In genomic region chr2:153484071-153484470, GRCm38 (mm10) we compare ENCODE assay signal across 14 mouse cellular contexts. TPM values are rescaled to one million over a fixed set of nuclear protein-coding genes. Genes with fewer than 3 reads are reported as not detected.
DNase-seq lines count a peak whose midpoint lies in the region; ATAC-seq and TF ChIP-seq lines count a peak whose summit lies in the region.
"Had no signal": no experiment of that assay in that cellular context is flagged by ENCODE, and none has a peak within 500 bp of the region (broad histone marks: within the 10 kb centered on the region; RNA-seq: fewer than 3 reads in every experiment).

No protein-coding gene starts in this region.

- intact Hi-C loops in heart, postnatal 36 days (cut with DNase I), result no loop called here

- no peak for TF ChIP-seq RAD21 in MEL (IDR thresholded peaks at IDR 0.05; ENCODE audit: low read depth, low read length)

- no peaks in the 10 kb centered on the region for H3K9me3 ChIP-seq in heart, embryonic 10.5 days
- H3K9me3 ChIP-seq in MEL (replicated peaks; ENCODE audit: insufficient read depth, low read length), result no peaks in the 10 kb centered on the region
- H3K9me3 ChIP-seq in forebrain, embryonic 15.5 days, result no peaks in the 10 kb centered on the region
- H3K9me3 ChIP-seq in liver, postnatal 0 days (ENCODE audit: low read length), result no peaks in the 10 kb centered on the region
- H3K9me3 ChIP-seq in intestine, postnatal 0 days (ENCODE audit: control insufficient read depth), result no peaks in the 10 kb centered on the region

- no peak for TF ChIP-seq EP300 in MEL (IDR thresholded peaks at IDR 0.05; ENCODE audit: low read depth in 1 of 2, low read length in 2 of 2)
- TF ChIP-seq EP300 in liver, postnatal 0 days (IDR thresholded peaks at IDR 0.05; ENCODE audit: low read depth), result no peak

- peaks cover 22% of the 10 kb centered on the region for H3K27me3 ChIP-seq in heart, embryonic 10.5 days (ENCODE audit: insufficient read depth, poor library complexity, severe bottlenecking)
- no peaks in the 10 kb centered on the region for H3K27me3 ChIP-seq in MEL (ENCODE audit: control insufficient read depth in 1 of 2, insufficient read depth in 2 of 2, low read length in 2 of 2)
- no peaks in the 10 kb centered on the region for H3K27me3 ChIP-seq in forebrain, embryonic 15.5 days
- H3K27me3 ChIP-seq in liver, postnatal 0 days (ENCODE audit: insufficient read depth, low read length), result no peaks in the 10 kb centered on the region
- H3K27me3 ChIP-seq in thymus, adult 2 months (ENCODE audit: control insufficient read depth, insufficient read depth, low read length), result no peaks in the 10 kb centered on the region
- H3K27me3 ChIP-seq in intestine, postnatal 0 days (replicated peaks; ENCODE audit: control insufficient read depth, insufficient read depth, low read length), result no peaks in the 10 kb centered on the region
- H3K27me3 ChIP-seq: Patski had no signal

- TF ChIP-seq POLR2A in MEL (IDR thresholded peaks at IDR 0.05; ENCODE audit: control insufficient read depth in 1 of 2, insufficient read depth in 1 of 2, low read depth in 1 of 2, low read length in 2 of 2, poor library complexity in 1 of 2), result no peak
- TF ChIP-seq POLR2A in thymus, adult 2 months (IDR thresholded peaks at IDR 0.05; ENCODE audit: control insufficient read depth, extremely low read depth, insufficient read depth, low read length, poor library complexity), result no peak

- H3K9ac ChIP-seq in MEL (ENCODE audit: control insufficient read depth, low read depth, low read length, poor library complexity, severe bottlenecking), result peak overlapping the region; percentile 40
- peak overlapping the region; percentile 35; the same call in 1 of the 2 replicates for H3K9ac ChIP-seq in forebrain, embryonic 15.5 days (replicated peaks)
- H3K9ac ChIP-seq in liver, postnatal 0 days (replicated peaks), result peak overlapping the region; percentile 23; the same call in 1 of the 2 replicates
- H3K9ac ChIP-seq in intestine, postnatal 0 days (ENCODE audit: low read depth, low read length), result no peak overlapping the region

- peak; percentile 64 for ATAC-seq in forebrain, embryonic 15.5 days (replicated peaks)
- ATAC-seq in liver, postnatal 0 days, result no peak
- ATAC-seq in intestine, postnatal 0 days, result no peak

- H3K36me3 ChIP-seq in heart, embryonic 10.5 days, result no peaks in the 10 kb centered on the region
- peaks cover 2 to 23% of the 10 kb centered on the region in 2 experiments; a peak in 3 of 4 replicates for H3K36me3 ChIP-seq in MEL (ENCODE audit: control insufficient read depth in 1 of 2, insufficient read depth in 2 of 2, low read length in 2 of 2)
- no peaks in the 10 kb centered on the region for H3K36me3 ChIP-seq in forebrain, embryonic 15.5 days
- H3K36me3 ChIP-seq in liver, postnatal 0 days (replicated peaks; ENCODE audit: insufficient read depth, low read length), result no peaks in the 10 kb centered on the region
- no peaks in the 10 kb centered on the region for H3K36me3 ChIP-seq in thymus, adult 2 months (ENCODE audit: control insufficient read depth, insufficient read depth, low read length)
- H3K36me3 ChIP-seq in intestine, postnatal 0 days (ENCODE audit: control insufficient read depth, insufficient read depth), result no peaks in the 10 kb centered on the region

- peak overlapping the region; percentile 35; the same call in 1 of the 2 replicates for H3K4me2 ChIP-seq in forebrain, embryonic 15.5 days (replicated peaks)
- H3K4me2 ChIP-seq in liver, postnatal 0 days (ENCODE audit: low read depth, low read length), result peak overlapping the region; percentile 43; the same call in 1 of the 2 replicates
- no peak overlapping the region for H3K4me2 ChIP-seq in intestine, postnatal 0 days (replicated peaks; ENCODE audit: low read depth)

- 58% methylated on average over 4 of the region's 4 CpGs for WGBS in heart, embryonic 10.5 days
- WGBS in forebrain, embryonic 15.5 days, result 24% methylated on average over 4 of the region's 4 CpGs
- WGBS in liver, postnatal 0 days (ENCODE audit: insufficient replicate concordance), result 65% methylated on average over 4 of the region's 4 CpGs
- 90% methylated on average over 4 of the region's 4 CpGs for WGBS in thymus, adult 2 months
- WGBS in intestine, postnatal 0 days, result 74% methylated on average over 4 of the region's 4 CpGs

- no peak overlapping the region for H3K4me3 ChIP-seq in heart, embryonic 10.5 days
- no peak overlapping the region for H3K4me3 ChIP-seq in MEL (ENCODE audit: control insufficient read depth in 1 of 2, insufficient read depth in 1 of 2, low read depth in 2 of 2, low read length in 2 of 2)
- H3K4me3 ChIP-seq in forebrain, embryonic 15.5 days, result no peak overlapping the region
- no peak overlapping the region for H3K4me3 ChIP-seq in liver, postnatal 0 days (ENCODE audit: low read depth, low read length)
- no peak overlapping the region for H3K4me3 ChIP-seq in thymus, adult 2 months (ENCODE audit: control insufficient read depth, insufficient read depth, low read length)
- H3K4me3 ChIP-seq in intestine, postnatal 0 days (ENCODE audit: low read depth, low read length), result no peak overlapping the region

- no peaks in the 10 kb centered on the region for H3K79me2 ChIP-seq in MEL (ENCODE audit: control insufficient read depth, insufficient read depth, low read length, poor library complexity)

- no peak for TF ChIP-seq CTCF in MEL (IDR thresholded peaks at IDR 0.05 in 2 of 3, conservative IDR thresholded peaks at IDR 0.05 in 1 of 3; ENCODE audit: control insufficient read depth in 1 of 3, insufficient read depth in 1 of 3, low read depth in 2 of 3, low read length in 3 of 3, poor library complexity in 1 of 3, severe bottlenecking in 1 of 3)
- no peak for TF ChIP-seq CTCF in liver, postnatal 0 days (IDR thresholded peaks at IDR 0.05; ENCODE audit: low read depth)
- no peak for TF ChIP-seq CTCF in thymus, adult 2 months (IDR thresholded peaks at IDR 0.05; ENCODE audit: borderline replicate concordance, control insufficient read depth, extremely low read depth, insufficient read depth, low read length, poor library complexity)
- TF ChIP-seq CTCF in intestine, postnatal 0 days (IDR thresholded peaks at IDR 0.05; ENCODE audit: low read depth), result no peak

- DNase-seq in heart, embryonic 10.5 days (ENCODE audit: low spot score), result no peak
- DNase-seq in heart, postnatal 36 days, result no peak
- no peak for DNase-seq in MEL (ENCODE audit: low read depth, low spot score)
- no peak for DNase-seq in liver, postnatal 0 days
- no peak for DNase-seq in right cerebral cortex, postnatal 25 days
- no peak for DNase-seq in thymus, adult 2 months

- peaks cover 47% of the 10 kb centered on the region for H3K4me1 ChIP-seq in heart, embryonic 10.5 days
- H3K4me1 ChIP-seq in MEL (ENCODE audit: control insufficient read depth in 1 of 2, insufficient read depth in 2 of 2, low read length in 2 of 2), result peaks cover 15 to 27% of the 10 kb centered on the region in 2 experiments
- H3K4me1 ChIP-seq in forebrain, embryonic 15.5 days, result peaks cover 34% of the 10 kb centered on the region
- H3K4me1 ChIP-seq in liver, postnatal 0 days (ENCODE audit: insufficient read depth), result peaks cover 20% of the 10 kb centered on the region
- H3K4me1 ChIP-seq in thymus, adult 2 months (replicated peaks; ENCODE audit: control insufficient read depth, insufficient read depth, low read length), result peaks cover 12% of the 10 kb centered on the region
- peaks cover under 1% of the 10 kb centered on the region; the same call in 1 of the 2 replicates for H3K4me1 ChIP-seq in intestine, postnatal 0 days (replicated peaks; ENCODE audit: control insufficient read depth, insufficient read depth, low read length)

- peak overlapping the region; percentile 80; the same call in 1 of the 2 replicates for H3K27ac ChIP-seq in heart, embryonic 10.5 days
- H3K27ac ChIP-seq in MEL (ENCODE audit: control insufficient read depth, low read depth, low read length), result peak overlapping the region; percentile 30
- peak overlapping the region; percentile 98 for H3K27ac ChIP-seq in forebrain, embryonic 15.5 days (replicated peaks)
- H3K27ac ChIP-seq in liver, postnatal 0 days (ENCODE audit: low read depth), result no peak overlapping the region
- H3K27ac ChIP-seq in thymus, adult 2 months (ENCODE audit: control insufficient read depth, insufficient read depth, low read length), result no peak overlapping the region
- H3K27ac ChIP-seq in intestine, postnatal 0 days (ENCODE audit: low read depth, low read length), result no peak overlapping the region

TF ChIP-seq in MEL, 35 proteins besides CTCF, POLR2A, EP300 and RAD21 (continues in another document):
- TF ChIP-seq USF2 (IDR thresholded peaks at IDR 0.05; ENCODE audit: borderline replicate concordance in 1 of 2, insufficient read depth in 1 of 2, low read depth in 1 of 2, low read length in 2 of 2) (no peak), MAX (IDR thresholded peaks at IDR 0.05; ENCODE audit: low read length) (no peak), ZMIZ1 (IDR thresholded peaks at IDR 0.05; ENCODE audit: low read depth, low read length) (no peak), JUND (IDR thresholded peaks at IDR 0.05; ENCODE audit: low read depth, low read length) (no peak), USF1 (IDR thresholded peaks at IDR 0.05; ENCODE audit: low read depth, low read length) (no peak), TCF12 (IDR thresholded peaks at IDR 0.05; ENCODE audit: low read depth, low read length) (no peak), ZNF384 (IDR thresholded peaks at IDR 0.05; ENCODE audit: low read depth, low read length) (no peak)

RNA-seq across cellular contexts. Expression of gene 4930404H24Rik, which starts 8.5 kb away (rescaled TPM):
- not detected in 2 replicates for polyA plus RNA-seq in heart, embryonic 10.5 days (2016; fragmentation: Nextera tagmentation; extraction: Ambion mirVana)
- not detected for total RNA-seq in heart, postnatal 36 days (2021)
- not detected in 2 replicates for total RNA-seq in MEL (2012; rRNA removed)
- under 1 TPM in 1 of 2 experiments, not detected in 1; 0.24 TPM for polyA plus RNA-seq in MEL (2012; ENCODE audit: insufficient read depth in 1 of 2, insufficient read length in 2 of 2, low read depth in 1 of 2, low replicate concordance in 2 of 2, missing spikeins in 1 of 2)
- not detected in 2 replicates for polyA plus RNA-seq in forebrain, embryonic 15.5 days (2015; fragmentation: Nextera tagmentation; extraction: Ambion mirVana)
- not detected in 2 replicates for polyA plus RNA-seq in liver, postnatal 0 days (2015; fragmentation: Nextera tagmentation; extraction: Ambion mirVana)
- polyA plus RNA-seq in thymus, adult 2 months (2012; rRNA removed), result not detected in 2 replicates
- polyA plus RNA-seq in intestine, postnatal 0 days (2015; fragmentation: Nextera tagmentation; extraction: Ambion mirVana), result not detected in 2 replicates
- total RNA-seq: adrenal gland, postnatal 25 days; common myeloid progenitor, adult 5-6 weeks; gastrocnemius, adult 18-20 months; layer of hippocampus, postnatal 10 days had no signal
- polyA plus RNA-seq: intestine, embryonic 16.5 days; Patski had no signal

RNA-seq across cellular contexts. Expression of gene Nol4l, which starts 45.7 kb away (rescaled TPM):
- polyA plus RNA-seq in heart, embryonic 10.5 days (2016; fragmentation: Nextera tagmentation; extraction: Ambion mirVana), result 20.8 and 21.4 TPM in 2 replicates
- total RNA-seq in heart, postnatal 36 days (2021), result 1 to 10 TPM; 3.9 to 4.0 TPM
- 4.4 and 4.5 TPM in 2 replicates for total RNA-seq in MEL (2012; rRNA removed)
- 1 to 10 TPM in 1 of 2 experiments, not detected in 1; 7.1 TPM for polyA plus RNA-seq in MEL (2012; ENCODE audit: insufficient read depth in 1 of 2, insufficient read length in 2 of 2, low read depth in 1 of 2, low replicate concordance in 2 of 2, missing spikeins in 1 of 2)
- polyA plus RNA-seq in forebrain, embryonic 15.5 days (2015; fragmentation: Nextera tagmentation; extraction: Ambion mirVana), result 44.1 and 44.8 TPM in 2 replicates
- 1.7 and 1.9 TPM in 2 replicates for polyA plus RNA-seq in liver, postnatal 0 days (2015; fragmentation: Nextera tagmentation; extraction: Ambion mirVana)
- polyA plus RNA-seq in thymus, adult 2 months (2012; rRNA removed), result 4.2 and 4.4 TPM in 2 replicates
- polyA plus RNA-seq in intestine, postnatal 0 days (2015; fragmentation: Nextera tagmentation; extraction: Ambion mirVana), result 21.9 and 25.2 TPM in 2 replicates

Comparison
In these comparisons a context has a peak if more than half of its experiments do, and no peak if none do; other contexts are left out.
1. H3K27ac ChIP-seq: peak in heart, embryonic 10.5 days (single experiment), MEL (single experiment) and forebrain, embryonic 15.5 days (single experiment); none in liver, postnatal 0 days (single experiment), thymus, adult 2 months (single experiment) and intestine, postnatal 0 days (single experiment).